Mouse (Mus musculus) lung, postnatal 0 days (tissue): ENCODE results near the gene G3bp2.

Source experiments
- CTCF ChIP-seq: IDR thresholded peaks from 2 replicates; pipeline ENCODE4 v1.5.1; 2016; ENCODE audit warnings: antibody characterized with exemption, mild to moderate bottlenecking
- EP300 ChIP-seq: IDR thresholded peaks from 2 replicates; pipeline ENCODE4 v1.6.1; 2016; ENCODE audit warnings: antibody characterized with exemption, mild to moderate bottlenecking, control low read depth

GRCm38 (mm10) chr5:92097779-92098178, 14.3 kb upstream of the G3bp2 start:
- TF ChIP-seq CTCF (no peak), EP300 (no peak)
